Mouse (Mus musculus) intestine, embryonic 16.5 days (tissue): ENCODE data around the gene Tcf12. TPM values are rescaled to one million over a fixed set of nuclear protein-coding genes. Genes with fewer than 3 reads are reported as not detected.

Experiments
- ATAC-seq: fragments of 200-750 bp; cut with Nextera tagmentation; 2 replicates; pipeline ENCODE4 v1.8.0; 2017; ENCODE audit warnings: moderate TSS enrichment, moderate library complexity
- H3K27ac ChIP-seq: fragments of 300-500 bp; sonication (generic); 2 replicates; pipeline ENCODE4 v1.5.1; 2014; ENCODE audit warnings: mild to moderate bottlenecking, low read length
- H3K27me3 ChIP-seq: fragments of 300-500 bp; sonication (generic); replicated peaks from 2 replicates; pipeline ENCODE4 v1.6.1; 2014; ENCODE audit warnings: low read length, control low read depth, mixed read lengths; ENCODE audit not compliant: control insufficient read depth, insufficient read depth
- H3K36me3 ChIP-seq: fragments of 300-500 bp; sonication (generic); 2 replicates; pipeline ENCODE4 v1.6.1; 2014; ENCODE audit warnings: low read length, control low read depth; ENCODE audit not compliant: control insufficient read depth, insufficient read depth
- H3K4me1 ChIP-seq: fragments of 300-500 bp; sonication (generic); 2 replicates; pipeline ENCODE4 v1.6.1; 2014; ENCODE audit warnings: low read length, control low read depth, mixed read lengths; ENCODE audit not compliant: control insufficient read depth, insufficient read depth
- H3K4me2 ChIP-seq: fragments of 300-500 bp; sonication (generic); 2 replicates; pipeline ENCODE4 v1.6.1; 2014; ENCODE audit warnings: low read depth, low read length, control low read depth
- H3K4me3 ChIP-seq: fragments of 300-500 bp; sonication (generic); 2 replicates; pipeline ENCODE4 v1.5.1; 2014; ENCODE audit warnings: mild to moderate bottlenecking, low read length
- H3K9ac ChIP-seq: fragments of 300-500 bp; sonication (generic); 2 replicates; pipeline ENCODE4 v1.6.1; 2014; ENCODE audit warnings: low read depth, low read length
- H3K9me3 ChIP-seq: fragments of 300-500 bp; sonication (generic); 2 replicates; pipeline ENCODE4 v1.6.1; 2016; ENCODE audit warnings: low read length, control low read depth; ENCODE audit not compliant: control insufficient read depth
- WGBS: fragments of 180-500 bp; shearing (Covaris S2); extraction: QIAGEN DNeasy Blood & Tissue Kit; methylation state at CpG from one replicate; pipeline ENCODE4 v1.1.7; 2014; 5-methylcytosine and 5-hydroxymethylcytosine counted together
- polyA plus RNA-seq: library from polyadenylated mRNA; unstranded; fragments of >200 nt; fragmentation: Nextera tagmentation; extraction: Ambion mirVana; gene quantifications from 2 replicates; pipeline ENCODE4 v1.2.1, GENCODE M21; 2015

Gene Tcf12
- polyA plus RNA-seq, 1 experiment from 2014 or later: 26.0 TPM

DNA sequence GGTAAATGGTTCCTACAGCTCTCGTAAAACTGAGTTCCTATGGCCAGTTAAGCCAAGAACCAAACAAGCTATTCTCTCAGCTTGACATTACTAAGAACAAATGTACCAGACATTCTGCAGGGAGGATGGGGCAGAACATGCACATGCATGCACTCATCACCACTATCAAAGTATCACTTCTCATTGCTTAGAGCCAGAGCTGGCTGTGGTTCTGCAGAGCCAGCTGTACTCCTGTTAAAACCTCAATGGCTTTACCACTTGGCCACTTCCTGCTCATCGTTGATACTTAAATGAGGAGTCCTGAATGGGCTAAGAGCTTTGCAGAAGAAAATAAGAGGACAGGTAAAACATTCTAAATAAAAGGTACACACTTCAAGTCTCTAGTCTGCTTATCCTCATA is 14.6 kb downstream of the Tcf12 start:
- Histone ChIP-seq H3K4me1 (0 out of 2 replicates have a peak, but pooled peaks cover 3% of the 10 kb centered on the region), H3K9ac (no peak overlapping the region), H3K27ac (no peak overlapping the region), H3K36me3 (no peaks in the 10 kb centered on the region), H3K4me3 (no peak overlapping the region), H3K4me2 (no peak overlapping the region), H3K27me3 (no peaks in the 10 kb centered on the region), H3K9me3 (no peaks in the 10 kb centered on the region)
- 79% methylated on average over 2 of the region's 2 CpGs for WGBS
- no peak for ATAC-seq

DNA sequence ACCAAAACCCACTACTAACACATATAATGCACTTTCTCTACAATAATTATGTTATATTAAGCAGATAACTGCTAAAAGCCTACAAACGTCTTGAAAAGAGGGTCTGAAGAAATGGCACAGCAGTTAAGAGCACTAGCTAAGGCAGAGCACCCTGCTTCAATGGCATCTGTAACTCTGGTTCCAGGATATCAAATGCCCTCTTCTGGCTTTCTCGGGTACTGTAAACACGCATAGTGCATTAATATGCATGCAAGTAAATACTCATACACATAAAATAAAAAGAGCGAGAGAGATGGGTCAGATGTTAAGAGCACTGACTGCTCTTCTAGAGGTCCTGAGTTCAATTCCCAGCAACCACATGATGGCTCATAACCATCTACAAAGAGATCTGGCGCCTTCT is 17.0 kb downstream of the Tcf12 start:
- Histone ChIP-seq H3K4me2 (no peak overlapping the region), H3K9ac (no peak overlapping the region), H3K4me1 (no peaks in the 10 kb centered on the region), H3K27ac (no peak overlapping the region), H3K36me3 (no peaks in the 10 kb centered on the region), H3K9me3 (no peaks in the 10 kb centered on the region), H3K27me3 (no peaks in the 10 kb centered on the region), H3K4me3 (no peak overlapping the region)
- WGBS: 83% methylated on average over 5 of the region's 5 CpGs
- ATAC-seq: no peak

DNA sequence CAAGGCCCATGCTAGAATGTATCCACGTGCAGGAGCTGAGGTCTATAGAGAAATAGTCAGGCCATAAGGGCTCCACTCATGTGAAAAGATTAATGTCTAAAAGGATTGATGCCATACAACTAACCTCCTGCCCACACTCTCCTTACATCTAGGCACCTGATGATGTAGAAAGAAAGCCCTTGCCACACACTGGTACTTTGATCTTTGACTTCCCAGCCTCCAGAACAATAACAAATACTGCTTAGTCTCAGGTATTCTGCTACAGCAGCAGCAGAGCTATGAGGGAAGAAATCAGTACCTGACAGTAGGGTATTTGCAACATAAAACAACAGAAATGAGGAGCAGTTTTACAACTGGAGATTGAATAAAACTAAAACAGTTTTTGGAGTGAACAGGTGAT is 19.5 kb downstream of the Tcf12 start:
- Histone ChIP-seq H3K4me3 (no peak overlapping the region), H3K4me2 (no peak overlapping the region), H3K9ac (no peak overlapping the region), H3K36me3 (no peaks in the 10 kb centered on the region), H3K9me3 (no peaks in the 10 kb centered on the region), H3K4me1 (no peaks in the 10 kb centered on the region), H3K27ac (no peak overlapping the region), H3K27me3 (no peaks in the 10 kb centered on the region)
- WGBS: 66% methylated on average over 1 of the region's 1 CpGs
- no peak for ATAC-seq

DNA sequence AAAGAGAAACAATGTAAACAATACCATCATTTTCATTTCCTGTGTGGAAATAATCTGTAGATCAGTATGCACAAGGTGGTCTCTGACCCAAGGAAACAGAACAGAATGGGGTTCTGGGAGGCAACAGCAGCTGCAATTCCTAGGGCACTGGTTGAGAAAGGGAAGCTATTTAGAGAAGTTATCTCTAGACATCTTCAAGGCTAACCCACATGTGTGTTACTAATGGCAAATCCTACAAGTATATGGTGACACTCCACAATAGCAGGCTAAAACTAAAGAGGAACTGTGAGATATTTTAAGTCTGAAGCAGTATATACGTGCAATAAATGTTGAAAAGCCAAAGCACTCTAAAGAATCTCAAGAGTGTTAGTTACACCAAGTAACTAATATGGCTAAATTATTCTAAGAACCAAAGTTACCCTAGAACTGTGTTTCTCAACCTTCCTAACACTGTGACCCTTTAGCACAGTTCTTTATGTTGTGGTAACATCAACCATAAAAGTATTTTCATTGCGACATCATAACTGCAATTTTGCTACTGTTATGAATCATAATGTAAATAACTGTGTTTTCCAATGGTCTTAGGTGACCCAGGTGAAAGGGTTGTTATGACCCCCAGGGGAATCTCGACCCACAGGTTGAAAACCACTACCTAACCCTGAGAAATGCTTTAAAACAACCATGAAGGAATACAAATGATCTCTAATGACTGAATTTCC is 22.6 kb downstream of the Tcf12 start:
- H3K27ac ChIP-seq: no peak overlapping the region
- H3K9me3 ChIP-seq: no peaks in the 10 kb centered on the region
- H3K27me3 ChIP-seq: no peaks in the 10 kb centered on the region
- H3K4me2 ChIP-seq: no peak overlapping the region
- H3K36me3 ChIP-seq: no peaks in the 10 kb centered on the region
- H3K4me1 ChIP-seq: no peaks in the 10 kb centered on the region
- no peak for ATAC-seq
- WGBS: 70% methylated on average over 3 of the region's 3 CpGs
- H3K9ac ChIP-seq: no peak overlapping the region
- H3K4me3 ChIP-seq: no peak overlapping the region

DNA sequence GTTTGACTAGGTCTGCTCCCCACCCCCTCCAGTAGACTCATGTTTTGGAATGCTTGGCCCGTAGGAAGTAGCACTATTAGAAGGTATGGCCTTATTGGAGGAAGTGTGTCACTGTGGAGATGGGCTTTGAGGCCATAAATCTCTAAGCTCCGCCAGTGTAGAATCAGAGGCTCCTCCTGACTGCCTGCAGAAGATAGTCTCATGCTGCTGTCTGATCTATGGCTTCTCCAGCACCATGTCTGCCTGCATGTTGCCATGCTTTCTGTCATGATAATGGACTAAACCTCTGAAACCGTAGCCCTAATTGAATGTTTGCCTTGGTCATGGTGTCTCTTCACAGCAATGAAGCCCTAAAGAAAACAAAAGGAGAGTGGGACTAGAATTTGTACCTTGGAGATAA is 26.7 kb downstream of the Tcf12 start:
- 49% methylated on average over 3 of the region's 3 CpGs for WGBS
- ATAC-seq: no peak

DNA sequence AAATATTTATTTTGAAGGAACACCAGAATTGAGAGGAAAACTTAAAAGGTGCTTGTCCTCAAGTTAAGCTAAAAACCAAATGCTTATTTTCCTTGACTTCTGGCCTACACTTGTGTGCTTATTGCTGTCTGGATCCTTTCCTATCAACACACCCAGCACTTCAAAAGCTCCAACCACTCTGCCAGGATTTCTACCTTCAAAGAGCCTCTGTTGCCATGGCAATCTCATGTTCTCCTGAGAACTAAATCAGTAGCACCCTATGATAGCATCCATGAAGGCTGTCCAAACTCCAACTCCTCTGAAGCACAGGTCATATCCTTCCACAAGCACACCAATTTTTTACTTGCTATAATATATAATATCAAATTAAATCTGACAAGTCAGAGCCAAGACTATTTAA is 27.5 kb downstream of the Tcf12 start:
- no peaks in the 10 kb centered on the region for H3K27me3 ChIP-seq
- no peak overlapping the region for H3K27ac ChIP-seq
- H3K9me3 ChIP-seq: no peaks in the 10 kb centered on the region
- H3K36me3 ChIP-seq: no peaks in the 10 kb centered on the region
- H3K4me1 ChIP-seq: no peaks in the 10 kb centered on the region
- no peak overlapping the region for H3K9ac ChIP-seq
- no peak for ATAC-seq
- no peak overlapping the region for H3K4me3 ChIP-seq
- H3K4me2 ChIP-seq: no peak overlapping the region

More for the DNA sequence above, 26.7 kb downstream of the Tcf12 start:
- H3K27me3 ChIP-seq: no peaks in the 10 kb centered on the region
- no peak overlapping the region for H3K4me2 ChIP-seq
- no peak overlapping the region for H3K4me3 ChIP-seq
- no peaks in the 10 kb centered on the region for H3K36me3 ChIP-seq
- no peak overlapping the region for H3K27ac ChIP-seq
- H3K9ac ChIP-seq: no peak overlapping the region
- H3K9me3 ChIP-seq: no peaks in the 10 kb centered on the region
- H3K4me1 ChIP-seq: no peaks in the 10 kb centered on the region

DNA sequence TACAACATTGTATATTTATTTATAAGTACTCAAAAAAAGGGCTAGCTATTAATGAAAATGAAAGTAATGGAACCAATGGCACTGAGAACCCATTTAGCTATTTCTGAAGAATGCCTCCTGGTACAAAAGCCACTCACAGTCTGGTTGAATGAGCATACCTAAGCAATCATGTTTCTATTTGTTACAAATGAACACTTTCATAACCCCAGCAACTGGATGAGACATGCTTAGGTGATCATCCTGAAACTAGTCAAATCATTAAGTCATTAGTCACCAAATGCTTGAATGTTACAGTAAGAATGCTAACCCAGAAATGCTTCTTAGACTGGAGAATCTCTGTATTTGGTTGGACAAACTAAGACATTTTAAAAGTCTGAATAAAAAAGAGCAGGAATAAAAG is 35.5 kb downstream of the Tcf12 start:
- no peak overlapping the region for H3K4me2 ChIP-seq
- no peak for ATAC-seq

DNA sequence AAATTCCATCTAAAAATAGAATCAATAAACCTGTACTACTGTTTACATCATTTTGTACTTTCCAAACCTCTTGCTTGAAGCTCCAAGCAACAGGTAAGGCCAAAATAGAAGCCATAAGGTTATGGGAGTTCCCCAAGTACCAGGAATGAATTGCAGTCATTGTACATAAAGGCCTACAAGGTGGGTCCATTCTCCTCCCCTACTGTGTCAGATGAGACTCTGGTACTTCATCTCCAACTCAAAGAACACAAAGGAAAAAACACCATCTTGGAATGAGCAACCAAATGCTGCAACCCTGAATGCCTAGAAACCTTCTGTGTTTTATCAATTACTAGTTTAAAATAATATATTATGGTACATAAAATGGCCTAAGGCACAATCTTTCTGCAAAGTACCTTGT is 45.5 kb downstream of the Tcf12 start:
- Histone ChIP-seq H3K4me1 (no peaks in the 10 kb centered on the region), H3K27me3 (no peaks in the 10 kb centered on the region), H3K4me3 (no peak overlapping the region), H3K27ac (no peak overlapping the region), H3K9ac (no peak overlapping the region), H3K36me3 (no peaks in the 10 kb centered on the region), H3K4me2 (no peak overlapping the region), H3K9me3 (peaks cover 4% of the 10 kb centered on the region; the same call in 1 of the 2 replicates)
- no peak for ATAC-seq

More for the DNA sequence above, 35.5 kb downstream of the Tcf12 start:
- Histone ChIP-seq H3K9me3 (no peaks in the 10 kb centered on the region), H3K36me3 (no peaks in the 10 kb centered on the region), H3K4me1 (no peaks in the 10 kb centered on the region), H3K9ac (no peak overlapping the region), H3K27ac (no peak overlapping the region), H3K4me3 (no peak overlapping the region), H3K27me3 (no peaks in the 10 kb centered on the region)

DNA sequence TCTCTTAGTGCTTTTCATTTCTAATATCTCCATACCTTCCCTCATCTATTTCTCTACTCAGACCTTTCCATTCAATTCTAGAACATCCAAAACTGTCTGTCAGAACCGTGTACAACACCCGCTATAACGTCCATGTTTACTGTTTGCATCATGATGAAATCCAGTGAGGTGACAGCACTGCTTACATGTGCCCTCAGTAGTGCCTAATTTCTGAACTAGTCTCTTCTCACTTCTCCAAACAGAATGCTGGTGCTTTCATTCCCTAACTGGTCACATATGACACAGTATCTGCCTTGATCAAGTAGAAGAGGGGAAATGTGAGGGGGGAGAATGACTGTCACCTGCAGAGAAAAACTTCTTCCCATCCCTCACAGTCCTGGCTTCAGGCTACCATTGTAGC is 58.5 kb downstream of the Tcf12 start:
- no peak for ATAC-seq
- H3K4me1 ChIP-seq: no peaks in the 10 kb centered on the region
- no peaks in the 10 kb centered on the region for H3K9me3 ChIP-seq
- 90% methylated on average over 3 of the region's 3 CpGs for WGBS
- H3K4me3 ChIP-seq: no peak overlapping the region
- no peaks in the 10 kb centered on the region for H3K36me3 ChIP-seq
- H3K27me3 ChIP-seq: no peaks in the 10 kb centered on the region
- H3K9ac ChIP-seq: no peak overlapping the region
- H3K4me2 ChIP-seq: no peak overlapping the region
- no peak overlapping the region for H3K27ac ChIP-seq

DNA sequence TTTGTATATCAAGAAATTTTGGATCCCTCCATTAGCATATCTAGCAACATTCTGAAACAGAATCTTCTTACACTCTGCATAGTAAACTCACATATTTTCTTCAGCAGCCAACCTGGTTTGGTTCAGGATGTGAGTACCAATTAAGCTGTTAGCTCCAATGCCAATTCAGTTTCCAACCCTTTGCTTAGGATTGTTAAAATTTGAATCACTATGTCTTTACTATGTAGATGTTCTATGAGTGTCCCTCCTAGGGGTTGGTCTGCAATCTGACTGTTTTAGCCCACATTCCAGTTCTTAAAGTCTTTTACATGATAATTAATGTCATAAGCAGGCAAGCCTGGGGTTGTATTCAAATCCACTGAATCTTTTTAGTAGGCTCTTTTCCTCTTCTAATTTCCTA is 71.5 kb downstream of the Tcf12 start:
- no peak for ATAC-seq
- Histone ChIP-seq H3K27me3 (no peaks in the 10 kb centered on the region), H3K4me1 (0 out of 2 replicates have a peak, but pooled peaks cover 4% of the 10 kb centered on the region), H3K36me3 (no peaks in the 10 kb centered on the region), H3K4me3 (no peak overlapping the region), H3K9ac (no peak overlapping the region), H3K4me2 (no peak overlapping the region), H3K9me3 (no peaks in the 10 kb centered on the region), H3K27ac (no peak overlapping the region)
